Mouse (Mus musculus): ENCODE data around the gene Tmem132b.

DNA sequence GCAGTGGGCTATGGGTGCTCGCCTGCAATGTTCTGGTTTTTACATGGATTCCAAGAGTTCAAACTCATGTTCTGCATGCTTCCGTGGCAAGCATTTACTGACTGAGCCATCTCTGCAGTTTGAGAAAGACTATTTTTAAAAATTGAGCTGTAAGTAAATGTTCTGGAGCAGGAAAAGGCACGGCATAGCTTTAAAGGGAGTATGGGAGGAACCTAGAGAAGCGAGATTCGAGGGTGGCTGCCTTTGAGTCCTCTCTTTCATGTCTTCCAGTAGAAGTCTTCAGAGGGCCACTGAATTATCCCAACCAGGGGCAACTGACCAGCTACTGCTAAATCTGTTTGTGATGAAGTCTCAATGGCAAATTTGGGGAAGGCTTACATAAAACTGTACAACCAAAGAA lies 221.0 kb downstream of the Tmem132b start:
- no peak for TF ChIP-seq POLR2A (IDR thresholded peaks at IDR 0.05; ENCODE audit: borderline replicate concordance, low read depth, low read length)
- no peak for TF ChIP-seq CTCF (IDR thresholded peaks at IDR 0.05; ENCODE audit: low read depth, low read length)

All from bone marrow macrophage, adult 2 months (primary cell).